Mouse (Mus musculus) liver, embryonic 15.5 days (tissue): ENCODE results near the gene Tspan3. TPM values are rescaled to one million over a fixed set of nuclear protein-coding genes. Genes with fewer than 3 reads are reported as not detected.

Experiments
- polyA plus RNA-seq: library from polyadenylated mRNA; unstranded; fragments of >200 nt; fragmentation: Nextera tagmentation; extraction: Ambion mirVana; gene quantifications from 2 replicates; pipeline ENCODE4 v1.2.1, GENCODE M21; 2015

Tspan3 gene
- polyA plus RNA-seq, 1 experiment from 2014 or later, result 26.3 TPM

Other genes with a start within 250 kb of the Tspan3 start
- gene Scaper, start 227.4 kb downstream of the Tspan3 start, polyA plus RNA-seq, result 1.6 and 2.0 TPM in 2 replicates
- gene 4930563M21Rik, start 154.9 kb downstream of the Tspan3 start, polyA plus RNA-seq, result not detected in 2 replicates
- gene Rcn2, start 123.6 kb downstream of the Tspan3 start, polyA plus RNA-seq, result 26.2 and 27.1 TPM in 2 replicates
- 5.8 and 6.5 TPM in 2 replicates for gene Pstpip1, start 75.5 kb downstream of the Tspan3 start, polyA plus RNA-seq